Mouse (Mus musculus) hindbrain, embryonic 12.5 days (tissue): ENCODE measurements at regions not wholly inside any gene's neighbourhood (a gene's known extent, or its start where the extent isn't known, plus 50 kb on each side); places are given as distances from the start of the nearest gene placed in this dataset.

Source experiments
- ATAC-seq: fragments of 200-750 bp; cut with Nextera tagmentation; 2 replicates; pipeline ENCODE4 v1.8.0; 2017; ENCODE audit warnings: moderate TSS enrichment; ENCODE audit not compliant: low FRiP score
- H3K27ac ChIP-seq: fragments of 300-500 bp; sonication (generic); 2 replicates; pipeline ENCODE4 v1.5.1; 2016; ENCODE audit warnings: mild to moderate bottlenecking
- H3K27me3 ChIP-seq: fragments of 300-500 bp; sonication (generic); 2 replicates; pipeline ENCODE4 v1.6.1; 2016; ENCODE audit warnings: mild to moderate bottlenecking
- H3K36me3 ChIP-seq: fragments of 300-500 bp; sonication (generic); 2 replicates; pipeline ENCODE4 v1.6.1; 2016; ENCODE audit warnings: mild to moderate bottlenecking
- H3K4me1 ChIP-seq: fragments of 300-500 bp; sonication (generic); 2 replicates; pipeline ENCODE4 v1.6.1; 2016
- H3K4me2 ChIP-seq: fragments of 300-500 bp; sonication (generic); replicated peaks from 2 replicates; pipeline ENCODE4 v1.6.1; 2016; ENCODE audit warnings: mild to moderate bottlenecking
- H3K4me3 ChIP-seq: fragments of 300-500 bp; sonication (generic); 2 replicates; pipeline ENCODE4 v1.5.1; 2016; ENCODE audit warnings: mild to moderate bottlenecking
- H3K9ac ChIP-seq: fragments of 300-500 bp; sonication (generic); 2 replicates; pipeline ENCODE4 v1.6.1; 2016; ENCODE audit warnings: mild to moderate bottlenecking, moderate library complexity
- H3K9me3 ChIP-seq: fragments of 300-500 bp; sonication (generic); replicated peaks from 2 replicates; pipeline ENCODE4 v1.6.1; 2016; ENCODE audit warnings: mild to moderate bottlenecking
- WGBS: fragments of 180-500 bp; shearing (Covaris S2); methylation state at CpG from one replicate; pipeline ENCODE4 v1.1.7; 2016; 5-methylcytosine and 5-hydroxymethylcytosine counted together

- WGBS, result 93% methylated on average over 3 of the region's 3 CpGs
- H3K9me3 ChIP-seq, result no peaks in the 10 kb centered on the region
- H3K4me3 ChIP-seq, result no peak overlapping the region
- no peak overlapping the region for H3K9ac ChIP-seq
- H3K4me1 ChIP-seq, result peaks cover 7% of the 10 kb centered on the region; the same call in 1 of the 2 replicates
- 0 out of 2 replicates have a peak, but pooled peaks cover 2% of the 10 kb centered on the region for H3K27me3 ChIP-seq
- H3K4me2 ChIP-seq, result no peak overlapping the region
- no peak for ATAC-seq
- H3K36me3 ChIP-seq, result no peaks in the 10 kb centered on the region
- no peak overlapping the region for H3K27ac ChIP-seq
These were observed 818.9 kb upstream of the Tenm4 start for GRCm38 (mm10) chr7:95352133-95352532.

DNA sequence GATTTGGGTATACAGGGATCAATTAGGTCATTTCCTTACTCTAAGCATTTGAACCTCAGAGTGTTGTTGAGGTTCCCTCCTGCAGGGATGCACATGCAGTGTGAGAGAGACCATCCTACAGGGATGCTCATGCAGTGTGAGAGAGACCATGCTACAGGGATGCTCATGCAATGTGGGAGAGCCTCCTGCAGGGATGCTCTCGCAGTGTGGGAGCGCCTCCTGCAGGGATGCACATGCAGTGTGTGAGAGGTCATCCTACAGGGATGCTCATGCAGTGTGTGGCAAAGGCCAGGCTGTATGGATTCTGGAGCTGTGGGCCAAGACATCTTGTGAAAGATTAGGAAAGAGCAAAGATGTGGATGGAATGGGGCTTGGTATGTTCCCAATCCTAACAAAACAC, 816.1 kb upstream of the Tenm4 start:
- no peaks in the 10 kb centered on the region for H3K36me3 ChIP-seq
- peaks cover 6% of the 10 kb centered on the region; the same call in 1 of the 2 replicates for H3K4me1 ChIP-seq
- no peak overlapping the region for H3K9ac ChIP-seq
- 61% methylated on average over 2 of the region's 2 CpGs for WGBS
- H3K4me3 ChIP-seq, result no peak overlapping the region
- peak; percentile 38; the same call in 1 of the 2 replicates for ATAC-seq
- 0 out of 2 replicates have a peak, but pooled peaks cover 2% of the 10 kb centered on the region for H3K27me3 ChIP-seq
- no peak overlapping the region for H3K4me2 ChIP-seq
- no peak overlapping the region for H3K27ac ChIP-seq
- H3K9me3 ChIP-seq, result no peaks in the 10 kb centered on the region

DNA sequence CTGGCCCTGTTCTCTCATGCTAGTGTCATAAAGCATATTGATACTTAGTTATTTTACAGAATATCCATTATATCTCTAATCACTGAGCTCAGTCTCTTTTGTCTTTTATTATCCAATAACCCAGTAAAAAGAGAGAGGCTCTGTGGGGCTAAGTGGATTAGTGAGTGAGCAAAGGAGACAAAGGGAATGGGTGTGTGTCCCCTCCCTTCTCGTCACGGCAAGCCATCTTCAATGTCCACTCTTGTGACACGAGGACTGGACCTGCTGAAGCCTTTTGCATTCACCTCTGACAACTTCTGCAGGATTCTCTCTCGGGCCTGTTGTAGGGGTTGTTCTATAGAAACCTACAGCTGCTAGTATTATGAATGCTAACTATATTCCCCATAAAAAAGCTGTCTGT, 812.3 kb upstream of the Tenm4 start:
- no peak for ATAC-seq
- no peak overlapping the region for H3K4me2 ChIP-seq
- H3K4me3 ChIP-seq, result no peak overlapping the region
- 73% methylated on average over 4 of the region's 4 CpGs for WGBS
- no peaks in the 10 kb centered on the region for H3K36me3 ChIP-seq
- no peaks in the 10 kb centered on the region for H3K4me1 ChIP-seq
- no peaks in the 10 kb centered on the region for H3K9me3 ChIP-seq
- no peak overlapping the region for H3K9ac ChIP-seq
- no peak overlapping the region for H3K27ac ChIP-seq
- no peaks in the 10 kb centered on the region for H3K27me3 ChIP-seq

GRCm38 (mm10) chr7:95359154-95359553, 811.9 kb upstream of the Tenm4 start:
- no peak for ATAC-seq
- no peaks in the 10 kb centered on the region for H3K27me3 ChIP-seq
- WGBS, result 83% methylated on average over 6 of the region's 6 CpGs
- no peaks in the 10 kb centered on the region for H3K36me3 ChIP-seq
- H3K4me1 ChIP-seq, result no peaks in the 10 kb centered on the region
- H3K9me3 ChIP-seq, result no peaks in the 10 kb centered on the region
- no peak overlapping the region for H3K27ac ChIP-seq
- no peak overlapping the region for H3K9ac ChIP-seq
- H3K4me2 ChIP-seq, result no peak overlapping the region
- H3K4me3 ChIP-seq, result no peak overlapping the region
